Mouse (Mus musculus): Measurements from ENCODE around the gene Tusc2.

GRCm38 (mm10) chr9:107555701-107556100 is 7.4 kb upstream of the Tusc2 start:
- TF ChIP-seq CTCF (IDR thresholded peaks at IDR 0.05; ENCODE audit: extremely low read depth, insufficient read length, insufficient replicate concordance, low read depth, low read length) (no peak), POLR2A (IDR thresholded peaks at IDR 0.05; ENCODE audit: low read depth, low read length) (no peak)

Data from small intestine, adult 2 months (tissue).